Mouse (Mus musculus) forebrain, embryonic 15.5 days (tissue): ENCODE data around the gene Odf3. TPM values are rescaled to one million over a fixed set of nuclear protein-coding genes. Genes with fewer than 3 reads are reported as not detected.

Experiments
- ATAC-seq: fragments of 200-750 bp; cut with Nextera tagmentation; replicated peaks from 2 replicates; pipeline ENCODE4 v1.8.0; 2017; ENCODE audit warnings: mild to moderate bottlenecking, moderate TSS enrichment, moderate library complexity
- H3K27ac ChIP-seq: fragments of 300-500 bp; sonication (generic); replicated peaks from 2 replicates; pipeline ENCODE4 v1.5.1; 2015; ENCODE audit warnings: mild to moderate bottlenecking, inconsistent platforms
- H3K27me3 ChIP-seq: fragments of 300-500 bp; sonication (generic); 2 replicates; pipeline ENCODE4 v1.6.1; 2015; ENCODE audit warnings: inconsistent platforms
- H3K36me3 ChIP-seq: fragments of 300-500 bp; sonication (generic); 2 replicates; pipeline ENCODE4 v1.6.1; 2015; ENCODE audit warnings: mild to moderate bottlenecking, inconsistent platforms
- H3K4me1 ChIP-seq: fragments of 300-500 bp; sonication (generic); 2 replicates; pipeline ENCODE4 v1.6.1; 2015; ENCODE audit warnings: inconsistent platforms
- H3K4me2 ChIP-seq: fragments of 300-500 bp; sonication (generic); replicated peaks from 2 replicates; pipeline ENCODE4 v1.6.1; 2015; ENCODE audit warnings: mild to moderate bottlenecking, inconsistent platforms
- H3K4me3 ChIP-seq: fragments of 300-500 bp; sonication (generic); 2 replicates; pipeline ENCODE4 v1.5.1; 2015; ENCODE audit warnings: mild to moderate bottlenecking, inconsistent platforms
- H3K9ac ChIP-seq: fragments of 300-500 bp; sonication (generic); replicated peaks from 2 replicates; pipeline ENCODE4 v1.6.1; 2015; ENCODE audit warnings: mild to moderate bottlenecking, inconsistent platforms
- H3K9me3 ChIP-seq: fragments of 300-500 bp; sonication (generic); 2 replicates; pipeline ENCODE4 v1.6.1; 2016; ENCODE audit warnings: inconsistent platforms
- WGBS: fragments of 180-500 bp; shearing (Covaris S2); methylation state at CpG from one replicate; pipeline ENCODE4 v1.1.7; 2015; ENCODE audit warnings: mixed read lengths; 5-methylcytosine and 5-hydroxymethylcytosine counted together
- polyA plus RNA-seq: library from polyadenylated mRNA; unstranded; fragments of >200 nt; fragmentation: Nextera tagmentation; extraction: Ambion mirVana; gene quantifications from 2 replicates; pipeline ENCODE4 v1.2.1, GENCODE M21; 2015

The Odf3 gene
- 0.10 TPM in 1 of 2 replicates, not detected in the other for polyA plus RNA-seq

GRCm38 (mm10) chr7:140847755-140848580 lies at the start of gene Odf3:
TSS of gene Odf3 (plus strand) at chr7:140847805.
- 62% methylated on average over 11 of the region's 11 CpGs for WGBS
- H3K27me3 ChIP-seq: no peaks in the 10 kb centered on the region; the same call in 1 of the 2 replicates
- no peak within 1 kb of the TSS for H3K4me3 ChIP-seq
- no peak within 1 kb of the TSS for H3K27ac ChIP-seq
- no peak for ATAC-seq
- no peaks in the 10 kb centered on the region for H3K9me3 ChIP-seq
- H3K9ac ChIP-seq: no peak within 1 kb of the TSS
- peaks cover 3% of the 10 kb centered on the region; the same call in 1 of the 2 replicates for H3K4me1 ChIP-seq
- H3K36me3 ChIP-seq: peaks cover 13% of the 10 kb centered on the region
- H3K4me2 ChIP-seq: no peak within 1 kb of the TSS

DNA sequence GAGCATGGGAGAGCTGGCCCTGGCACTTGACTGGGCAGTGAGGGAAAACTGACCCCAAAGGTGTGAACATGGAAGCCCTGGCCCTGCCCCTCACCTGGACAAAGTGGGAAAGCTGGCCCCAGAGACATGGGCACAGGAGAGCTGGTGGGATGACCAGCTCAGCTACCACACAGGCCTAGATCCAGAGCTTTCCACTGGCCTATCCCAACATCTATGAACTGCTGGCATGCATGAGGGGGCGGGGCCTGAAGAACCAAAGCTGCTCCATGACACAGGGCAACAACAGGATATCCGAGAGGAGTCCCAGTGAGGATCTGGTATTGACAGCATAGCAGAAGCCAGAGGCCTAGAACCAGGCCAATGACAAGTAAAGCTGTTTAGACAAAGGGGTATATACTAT lies 49.4 kb upstream of the Odf3 start:
- ATAC-seq: no peak
- no peaks in the 10 kb centered on the region for H3K4me1 ChIP-seq
- H3K9me3 ChIP-seq: no peaks in the 10 kb centered on the region
- no peak overlapping the region for H3K9ac ChIP-seq
- no peaks in the 10 kb centered on the region for H3K27me3 ChIP-seq
- WGBS: 71% methylated on average over 2 of the region's 2 CpGs
- H3K27ac ChIP-seq: no peak overlapping the region
- H3K4me3 ChIP-seq: no peak overlapping the region
- H3K4me2 ChIP-seq: no peak overlapping the region
- H3K36me3 ChIP-seq: no peaks in the 10 kb centered on the region

DNA sequence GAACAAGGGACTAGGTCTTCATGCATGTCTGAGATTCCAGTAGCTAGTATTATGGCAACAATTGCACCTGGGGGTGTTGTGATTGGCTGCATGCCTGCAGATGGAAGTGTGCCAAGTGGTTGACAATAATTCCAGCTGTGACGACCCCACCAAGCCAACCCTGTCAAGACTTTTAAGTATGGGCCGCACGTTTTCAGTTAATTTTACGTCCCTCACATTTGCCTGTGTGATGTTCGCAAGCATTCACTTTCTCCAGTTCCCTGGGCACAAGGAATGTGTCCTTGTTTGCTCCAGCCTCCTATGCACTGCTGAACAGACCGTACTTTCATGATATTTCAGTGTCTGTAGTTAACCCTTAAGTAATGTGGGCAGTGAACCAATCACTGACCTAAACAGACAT lies 45.0 kb upstream of the Odf3 start:
- Histone ChIP-seq H3K9me3 (no peaks in the 10 kb centered on the region), H3K4me1 (no peaks in the 10 kb centered on the region), H3K36me3 (no peaks in the 10 kb centered on the region), H3K27me3 (no peaks in the 10 kb centered on the region), H3K4me3 (no peak overlapping the region), H3K27ac (no peak overlapping the region), H3K4me2 (no peak overlapping the region), H3K9ac (no peak overlapping the region)
- ATAC-seq: no peak
- 73% methylated on average over 6 of the region's 6 CpGs for WGBS

GRCm38 (mm10) chr7:140805704-140806103 lies 41.9 kb upstream of the Odf3 start:
- no peak overlapping the region for H3K27ac ChIP-seq
- no peaks in the 10 kb centered on the region for H3K36me3 ChIP-seq
- H3K4me3 ChIP-seq: no peak overlapping the region
- H3K9me3 ChIP-seq: no peaks in the 10 kb centered on the region
- no peaks in the 10 kb centered on the region for H3K27me3 ChIP-seq
- ATAC-seq: no peak
- H3K9ac ChIP-seq: no peak overlapping the region
- WGBS: 17% methylated on average over 1 of the region's 1 CpGs
- H3K4me1 ChIP-seq: no peaks in the 10 kb centered on the region
- no peak overlapping the region for H3K4me2 ChIP-seq

DNA sequence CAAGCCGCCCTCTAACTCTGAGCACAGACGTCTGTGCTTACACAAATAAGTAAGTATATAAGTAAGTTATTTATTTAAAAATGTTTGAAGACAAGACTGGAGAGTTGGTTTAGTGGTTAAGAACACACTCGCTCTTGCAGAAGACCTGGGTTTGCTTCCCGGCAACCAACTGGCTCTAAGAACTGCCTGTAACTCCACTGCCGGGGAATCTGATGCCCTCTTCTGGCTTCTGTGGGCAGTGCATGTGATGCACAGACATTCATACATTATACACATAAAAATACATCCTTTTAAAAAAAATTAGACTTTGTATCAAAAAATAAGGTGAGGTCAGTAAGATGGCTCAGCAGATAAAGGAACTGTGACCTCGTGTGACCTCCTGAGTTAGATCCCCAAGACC lies 37.1 kb upstream of the Odf3 start:
- no peaks in the 10 kb centered on the region for H3K4me1 ChIP-seq
- no peaks in the 10 kb centered on the region for H3K9me3 ChIP-seq
- H3K9ac ChIP-seq: no peak overlapping the region
- no peak for ATAC-seq
- no peaks in the 10 kb centered on the region for H3K27me3 ChIP-seq
- no peak overlapping the region for H3K4me3 ChIP-seq
- no peak overlapping the region for H3K27ac ChIP-seq
- H3K4me2 ChIP-seq: no peak overlapping the region
- peaks cover 20% of the 10 kb centered on the region for H3K36me3 ChIP-seq
- WGBS: 92% methylated on average over 6 of the region's 6 CpGs

GRCm38 (mm10) chr7:140811714-140812113 lies 35.9 kb upstream of the Odf3 start:
- no peaks in the 10 kb centered on the region for H3K27me3 ChIP-seq
- H3K4me1 ChIP-seq: no peaks in the 10 kb centered on the region
- H3K4me2 ChIP-seq: no peak overlapping the region
- no peak for ATAC-seq
- H3K9ac ChIP-seq: no peak overlapping the region
- no peak overlapping the region for H3K27ac ChIP-seq
- H3K4me3 ChIP-seq: no peak overlapping the region
- WGBS: 83% methylated on average over 13 of the region's 13 CpGs
- peaks cover 20% of the 10 kb centered on the region for H3K36me3 ChIP-seq
- no peaks in the 10 kb centered on the region for H3K9me3 ChIP-seq

GRCm38 (mm10) chr7:140812850-140813249 lies 34.8 kb upstream of the Odf3 start:
- Histone ChIP-seq H3K36me3 (peaks cover 20% of the 10 kb centered on the region), H3K4me2 (no peak overlapping the region), H3K27me3 (no peaks in the 10 kb centered on the region), H3K4me3 (no peak overlapping the region), H3K27ac (no peak overlapping the region), H3K9ac (no peak overlapping the region), H3K4me1 (no peaks in the 10 kb centered on the region), H3K9me3 (no peaks in the 10 kb centered on the region)
- WGBS: 93% methylated on average over 12 of the region's 12 CpGs
- ATAC-seq: no peak

- no peak overlapping the region for H3K27ac ChIP-seq
- no peaks in the 10 kb centered on the region for H3K9me3 ChIP-seq
- no peak for ATAC-seq
- H3K9ac ChIP-seq: no peak overlapping the region
- H3K4me3 ChIP-seq: no peak overlapping the region
- WGBS: 62% methylated on average over 4 of the region's 4 CpGs
- H3K36me3 ChIP-seq: no peaks in the 10 kb centered on the region
- no peaks in the 10 kb centered on the region for H3K27me3 ChIP-seq
- peaks cover 12% of the 10 kb centered on the region for H3K4me1 ChIP-seq
- no peak overlapping the region for H3K4me2 ChIP-seq
Measured at GRCm38 (mm10) chr7:140820173-140820572, 27.4 kb upstream of the Odf3 start.

DNA sequence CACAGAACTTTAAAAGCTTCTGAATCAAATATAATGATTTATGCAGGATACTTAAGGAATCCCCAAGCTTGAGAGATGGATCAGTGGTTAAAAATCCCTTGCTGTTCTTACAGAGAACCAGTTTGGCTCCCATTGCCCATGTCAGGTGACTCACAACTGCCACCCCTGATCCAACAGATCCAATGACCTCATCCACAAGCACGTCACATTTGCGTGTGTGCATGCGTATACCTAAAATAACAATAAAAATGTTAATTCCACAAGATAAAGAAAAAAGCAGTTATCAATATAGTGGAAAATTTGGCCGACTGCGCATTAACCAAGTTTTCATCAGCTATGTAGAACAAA lies 26.3 kb upstream of the Odf3 start:
- Histone ChIP-seq H3K4me1 (peaks cover 12% of the 10 kb centered on the region), H3K9ac (peak overlapping the region; percentile 62), H3K27ac (peak overlapping the region; percentile 79), H3K4me2 (peak overlapping the region; percentile 69), H3K36me3 (no peaks in the 10 kb centered on the region), H3K4me3 (peak overlapping the region; percentile 52), H3K9me3 (no peaks in the 10 kb centered on the region), H3K27me3 (no peaks in the 10 kb centered on the region)
- 30% methylated on average over 5 of the region's 5 CpGs for WGBS
- peak; percentile 57 for ATAC-seq

DNA sequence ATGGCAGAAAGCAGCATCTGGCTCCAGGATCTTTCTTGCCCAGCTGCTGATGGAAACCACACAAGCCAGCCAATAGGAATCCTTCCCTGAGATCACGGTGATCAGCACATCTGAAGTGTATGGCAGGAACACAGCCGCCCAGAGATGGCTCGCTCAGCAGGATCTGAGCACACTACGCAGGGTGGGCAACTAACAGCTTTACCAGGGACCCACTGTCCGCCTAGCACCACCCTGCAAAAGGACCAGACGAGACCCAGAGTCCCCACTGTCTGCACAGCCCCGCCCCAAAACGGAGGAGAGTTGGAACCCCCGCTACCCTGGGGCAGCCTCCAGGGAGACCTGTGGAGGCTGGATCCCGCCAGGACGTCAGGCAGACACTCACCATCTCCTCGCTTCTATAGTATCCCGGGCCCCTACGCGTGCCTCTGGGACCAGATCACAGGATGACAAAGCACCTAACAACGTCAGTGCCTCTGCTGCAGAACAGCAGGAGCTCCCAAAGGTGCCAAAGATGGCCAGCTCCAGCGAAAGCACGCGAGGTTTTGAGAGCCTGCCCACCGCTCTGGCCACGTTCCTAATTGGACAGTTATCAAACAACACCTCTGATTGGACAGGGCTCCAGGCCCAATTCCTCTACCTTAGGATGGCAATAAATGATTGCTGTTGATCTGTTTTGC lies 25.8 kb upstream of the Odf3 start, which contains the start of gene Zfp941:
Gene Zfp941 (minus strand): TSS at position 526 of the 677 bp plus-strand sequence.
- Histone ChIP-seq H3K9ac (peak within 1 kb of the TSS; percentile 62), H3K4me1 (peaks cover 12% of the 10 kb centered on the region), H3K9me3 (no peaks in the 10 kb centered on the region), H3K36me3 (no peaks in the 10 kb centered on the region), H3K4me2 (peak within 1 kb of the TSS; percentile 69), H3K4me3 (peak within 1 kb of the TSS; percentile 52), H3K27ac (peak within 1 kb of the TSS; percentile 79), H3K27me3 (no peaks in the 10 kb centered on the region)
- 1% methylated on average over 21 of the region's 21 CpGs for WGBS
- ATAC-seq: peak; percentile 89

DNA sequence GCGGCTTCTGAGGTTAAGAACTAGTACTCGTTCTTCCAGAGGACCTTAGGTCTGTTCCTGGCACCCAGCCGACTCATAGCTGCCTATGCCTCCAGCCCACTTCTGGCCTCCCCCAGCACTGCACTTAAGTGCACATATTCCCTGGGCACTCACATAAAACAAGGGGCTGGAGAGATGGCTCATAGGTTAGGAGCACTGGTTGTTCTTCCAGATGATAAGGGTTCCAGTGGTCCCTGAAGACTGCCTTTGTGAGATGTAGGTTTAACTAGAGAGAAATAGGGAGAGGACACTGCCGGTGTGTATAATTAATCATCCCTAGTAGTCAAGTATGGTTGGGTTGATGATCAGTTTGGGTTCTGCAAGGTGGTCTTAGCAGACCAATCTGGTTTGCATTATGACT lies 24.9 kb upstream of the Odf3 start:
- Histone ChIP-seq H3K4me3 (no peak overlapping the region), H3K36me3 (no peaks in the 10 kb centered on the region), H3K9ac (no peak overlapping the region), H3K4me1 (peaks cover 12% of the 10 kb centered on the region), H3K27me3 (no peaks in the 10 kb centered on the region), H3K9me3 (no peaks in the 10 kb centered on the region), H3K27ac (no peak overlapping the region), H3K4me2 (no peak overlapping the region)
- ATAC-seq: no peak
- WGBS: 95% methylated on average over 4 of the region's 4 CpGs

GRCm38 (mm10) chr7:140828171-140828881 lies 19.3 kb upstream of the Odf3 start:
- no peak for ATAC-seq
- Histone ChIP-seq H3K27ac (no peak overlapping the region), H3K4me2 (no peak overlapping the region), H3K4me1 (no peaks in the 10 kb centered on the region), H3K36me3 (no peaks in the 10 kb centered on the region), H3K27me3 (no peaks in the 10 kb centered on the region), H3K9me3 (no peaks in the 10 kb centered on the region), H3K9ac (no peak overlapping the region), H3K4me3 (no peak overlapping the region)
- 36% methylated on average over 8 of the region's 8 CpGs for WGBS
